Mouse (Mus musculus) adipocyte (in vitro differentiated cells): ENCODE data around the gene Zfp14.

ENCODE experiments used
- DNase-seq: peaks from one replicate; pipeline ENCODE4 v3.0.0-alpha.2; 2016; ENCODE audit warnings: low spot score

The Zfp14 gene

GRCm38 (mm10) chr7:30028572-30028971 is 22.6 kb downstream of the Zfp14 start:
- no peak for DNase-seq

- DNase-seq = no peak
Measured at GRCm38 (mm10) chr7:30027331-30027730, 23.8 kb downstream of the Zfp14 start.

GRCm38 (mm10) chr7:30025358-30025757 is 25.8 kb downstream of the Zfp14 start:
- DNase-seq = no peak

GRCm38 (mm10) chr7:30023800-30024199 is 27.4 kb downstream of the Zfp14 start:
- DNase-seq = no peak

- no peak for DNase-seq
Measured at GRCm38 (mm10) chr7:30023324-30023723, 27.9 kb downstream of the Zfp14 start.

GRCm38 (mm10) chr7:30019543-30019942 is 31.6 kb downstream of the Zfp14 start:
- DNase-seq = no peak

- DNase-seq = no peak
Measured at GRCm38 (mm10) chr7:30017226-30017625, 34.0 kb downstream of the Zfp14 start.

GRCm38 (mm10) chr7:30012956-30013363 is 38.2 kb downstream of the Zfp14 start:
- DNase-seq = peak; percentile 70

GRCm38 (mm10) chr7:30010551-30011195 is 40.5 kb downstream of the Zfp14 start:
- no peak for DNase-seq

GRCm38 (mm10) chr7:30009321-30010085 is 41.7 kb downstream of the Zfp14 start:
- DNase-seq = no peak

GRCm38 (mm10) chr7:30008020-30008690 is 43.0 kb downstream of the Zfp14 start:
- peak; percentile 37 for DNase-seq

- no peak for DNase-seq
Measured at GRCm38 (mm10) chr7:30007601-30008000, 43.6 kb downstream of the Zfp14 start.

- no peak for DNase-seq
Measured at GRCm38 (mm10) chr7:30000601-30001000, 50.6 kb downstream of the Zfp14 start.

GRCm38 (mm10) chr7:29995134-29995533 is 56.0 kb downstream of the Zfp14 start:
- DNase-seq = no peak

GRCm38 (mm10) chr7:29993340-29993739 is 57.8 kb downstream of the Zfp14 start:
- DNase-seq = no peak

- no peak for DNase-seq
Measured at GRCm38 (mm10) chr7:29992698-29993097, 58.5 kb downstream of the Zfp14 start.

- DNase-seq = no peak
Measured at GRCm38 (mm10) chr7:29989031-29989430, 62.1 kb downstream of the Zfp14 start.

- DNase-seq = no peak
Measured at GRCm38 (mm10) chr7:29987551-29987950, 63.6 kb downstream of the Zfp14 start.
